Mouse (Mus musculus) stomach, postnatal 0 days (tissue): Measurements from ENCODE around the gene Chmp4b. TPM values are rescaled to one million over a fixed set of nuclear protein-coding genes. Genes with fewer than 3 reads are reported as not detected.

ENCODE experiments used
- ATAC-seq: fragments of 200-750 bp; cut with Nextera tagmentation; 2 replicates; pipeline ENCODE4 v1.8.0; 2017; ENCODE audit not compliant: low FRiP score, low TSS enrichment
- DNase-seq: peaks from one replicate; pipeline ENCODE4 v3.0.0-alpha.2; 2016; ENCODE audit warnings: low spot score
- H3K27ac ChIP-seq: fragments of 300-500 bp; sonication (generic); replicated peaks from 2 replicates; pipeline ENCODE4 v1.5.1; 2014; ENCODE audit warnings: mild to moderate bottlenecking, control low read depth
- H3K27me3 ChIP-seq: fragments of 300-500 bp; sonication (generic); 2 replicates; pipeline ENCODE4 v1.6.1; 2014; ENCODE audit warnings: low read length; ENCODE audit not compliant: control insufficient read depth, insufficient read depth
- H3K36me3 ChIP-seq: fragments of 300-500 bp; sonication (generic); 2 replicates; pipeline ENCODE4 v1.6.1; 2014; ENCODE audit warnings: low read length, mixed read lengths; ENCODE audit not compliant: control insufficient read depth, insufficient read depth
- H3K4me1 ChIP-seq: fragments of 300-500 bp; sonication (generic); replicated peaks from 2 replicates; pipeline ENCODE4 v1.6.1; 2014; ENCODE audit warnings: antibody characterized with exemption; ENCODE audit not compliant: control insufficient read depth, insufficient read depth
- H3K4me2 ChIP-seq: fragments of 300-500 bp; sonication (generic); replicated peaks from 2 replicates; pipeline ENCODE4 v1.6.1; 2014; ENCODE audit warnings: low read depth, mild to moderate bottlenecking, control low read depth, moderate library complexity
- H3K4me3 ChIP-seq: fragments of 300-500 bp; sonication (generic); 2 replicates; pipeline ENCODE4 v1.5.1; 2014; ENCODE audit warnings: low read depth, low read length, control low read depth
- H3K9ac ChIP-seq: fragments of 300-500 bp; sonication (generic); 2 replicates; pipeline ENCODE4 v1.6.1; 2014; ENCODE audit warnings: mild to moderate bottlenecking, low read length, control low read depth, mixed read lengths
- H3K9me3 ChIP-seq: fragments of 300-500 bp; sonication (generic); 2 replicates; pipeline ENCODE4 v1.6.1; 2016; ENCODE audit warnings: low read length; ENCODE audit not compliant: control insufficient read depth
- CTCF ChIP-seq: IDR thresholded peaks from 2 replicates; pipeline ENCODE4 v1.5.1; 2016; ENCODE audit warnings: antibody characterized with exemption, low read depth, mild to moderate bottlenecking, moderate library complexity
- EP300 ChIP-seq: optimal IDR thresholded peaks from 2 replicates; pipeline ENCODE3; 2016; ENCODE audit warnings: antibody characterized with exemption
- WGBS: fragments of 180-500 bp; shearing (Covaris S2); extraction: QIAGEN DNeasy Blood & Tissue Kit; methylation state at CpG from one replicate; pipeline ENCODE4 v1.1.7; 2014; 5-methylcytosine and 5-hydroxymethylcytosine counted together
- polyA plus RNA-seq: library from polyadenylated mRNA; unstranded; fragments of >200 nt; fragmentation: Nextera tagmentation; extraction: Ambion mirVana; gene quantifications from 2 replicates; pipeline ENCODE4 v1.2.1, GENCODE M21; 2015

The Chmp4b gene
- polyA plus RNA-seq, 1 experiment from 2014 or later: 42.7 TPM

DNA sequence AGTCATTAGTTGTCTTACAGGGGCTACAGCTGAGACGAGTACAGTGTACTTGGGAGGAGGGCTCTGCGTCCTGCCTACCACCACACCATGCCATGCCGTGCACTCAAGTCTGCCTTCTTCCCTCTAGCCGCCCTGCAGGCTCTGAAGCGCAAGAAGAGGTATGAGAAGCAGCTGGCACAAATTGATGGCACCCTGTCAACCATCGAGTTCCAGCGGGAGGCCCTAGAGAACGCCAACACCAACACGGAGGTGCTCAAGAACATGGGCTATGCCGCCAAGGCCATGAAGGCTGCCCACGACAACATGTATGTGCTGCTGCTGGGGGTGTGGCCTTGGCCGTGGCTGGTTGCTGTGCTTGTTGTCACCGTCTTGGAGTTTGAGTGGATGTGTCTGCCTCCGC is 37.9 kb downstream of the Chmp4b start:
- Histone ChIP-seq H3K4me1 (no peaks in the 10 kb centered on the region; the same call in 1 of the 2 replicates), H3K9me3 (no peaks in the 10 kb centered on the region), H3K9ac (no peak overlapping the region), H3K4me2 (no peak overlapping the region), H3K27me3 (no peaks in the 10 kb centered on the region), H3K36me3 (peaks cover 11% of the 10 kb centered on the region; the same call in 1 of the 2 replicates), H3K4me3 (no peak overlapping the region), H3K27ac (no peak overlapping the region)
- WGBS: 90% methylated on average over 14 of the region's 14 CpGs
- TF ChIP-seq CTCF (no peak), EP300 (no peak)
- ATAC-seq (no peak), DNase-seq (no peak)

DNA sequence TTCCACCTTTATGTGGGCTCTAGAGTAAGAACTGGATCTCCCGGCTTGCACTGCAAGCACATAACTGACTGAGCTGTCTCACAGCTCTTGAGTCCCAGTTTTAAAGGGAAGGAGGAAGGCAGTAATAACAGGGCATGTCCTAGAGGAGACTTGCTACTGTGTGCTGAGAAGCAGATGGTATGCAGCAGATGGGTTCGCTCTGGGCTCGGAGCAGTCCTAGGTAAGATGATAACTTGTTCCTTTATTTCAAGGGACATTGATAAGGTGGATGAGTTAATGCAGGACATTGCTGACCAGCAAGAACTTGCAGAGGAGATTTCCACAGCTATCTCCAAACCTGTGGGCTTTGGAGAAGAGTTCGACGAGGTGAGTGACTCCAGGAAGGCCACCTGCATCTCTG is 39.5 kb downstream of the Chmp4b start:
- no peak overlapping the region for H3K4me3 ChIP-seq
- ATAC-seq (no peak), DNase-seq (no peak)
- 92% methylated on average over 5 of the region's 5 CpGs for WGBS
- H3K36me3 ChIP-seq: peaks cover 18% of the 10 kb centered on the region
- no peak overlapping the region for H3K9ac ChIP-seq
- H3K4me2 ChIP-seq: no peak overlapping the region
- no peaks in the 10 kb centered on the region; the same call in 1 of the 2 replicates for H3K4me1 ChIP-seq
- no peak overlapping the region for H3K27ac ChIP-seq
- no peaks in the 10 kb centered on the region for H3K27me3 ChIP-seq
- no peaks in the 10 kb centered on the region for H3K9me3 ChIP-seq
- TF ChIP-seq CTCF (no peak), EP300 (no peak)

DNA sequence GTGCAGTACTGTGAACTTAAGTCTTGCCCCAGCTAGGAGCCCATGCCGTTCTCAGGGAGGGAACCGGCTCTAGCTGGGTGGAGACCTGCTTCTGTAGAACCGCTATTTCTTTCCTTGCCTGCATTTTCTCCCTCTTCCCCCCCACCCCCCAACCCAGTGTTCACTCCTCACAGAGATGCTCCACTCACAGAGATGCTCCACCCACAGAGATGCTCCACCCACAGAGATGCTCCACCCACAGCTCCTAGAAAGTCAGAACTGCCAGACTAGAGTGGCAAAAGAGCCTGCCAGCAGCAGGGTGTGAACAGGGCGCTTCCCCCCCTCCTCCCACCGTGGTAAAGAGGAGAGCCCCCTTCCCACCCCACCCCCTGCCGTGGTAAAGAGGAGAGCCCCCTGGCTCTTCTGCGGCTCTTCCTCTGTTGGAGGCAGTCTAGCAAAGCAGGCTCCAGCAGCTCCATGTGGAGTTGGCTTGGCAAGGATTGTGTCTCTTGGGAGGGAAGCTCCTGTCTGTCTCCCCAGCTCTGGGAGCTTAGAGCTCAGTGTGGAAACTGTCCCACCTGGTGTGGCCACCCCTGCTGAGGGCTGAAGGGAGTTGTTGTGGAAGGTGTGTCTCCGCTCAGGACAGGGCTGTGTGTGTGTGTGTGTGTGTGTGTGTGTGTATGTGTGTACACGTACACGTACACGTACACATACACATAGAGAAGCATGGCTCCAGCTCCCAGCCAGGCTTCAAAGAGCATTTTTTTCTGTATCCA is 41.9 kb downstream of the Chmp4b start:
- Histone ChIP-seq H3K4me2 (peak overlapping the region; percentile 14; the same call in 1 of the 2 replicates), H3K27me3 (no peaks in the 10 kb centered on the region), H3K9ac (0 out of 2 replicates have a peak overlapping the region, but pooled peaks have one; percentile 2), H3K4me1 (no peaks in the 10 kb centered on the region), H3K36me3 (peaks cover 23% of the 10 kb centered on the region), H3K9me3 (no peaks in the 10 kb centered on the region), H3K27ac (peak overlapping the region; percentile 75), H3K4me3 (no peak overlapping the region)
- ATAC-seq (peak; percentile 54), DNase-seq (no peak)
- no peak for TF ChIP-seq CTCF
- TF ChIP-seq EP300: no peak
- 51% methylated on average over 9 of the region's 11 CpGs for WGBS

DNA sequence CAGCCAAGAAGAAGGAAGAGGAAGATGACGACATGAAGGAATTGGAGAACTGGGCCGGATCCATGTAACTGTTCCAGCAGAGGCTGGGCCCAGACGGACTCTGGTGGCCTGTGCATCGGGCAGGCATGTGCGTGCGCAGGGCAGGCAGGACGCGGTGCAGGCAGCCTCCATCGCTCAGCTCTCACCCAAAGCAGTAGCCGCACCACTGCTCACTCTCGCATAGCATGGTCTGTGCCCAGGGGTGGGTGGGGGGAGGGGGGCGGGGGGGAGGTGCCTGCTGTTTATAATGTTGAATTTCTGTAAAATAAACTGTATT is 42.4 kb downstream of the Chmp4b start:
- H3K36me3 ChIP-seq: peaks cover 23% of the 10 kb centered on the region
- DNase-seq (no peak), ATAC-seq (peak; percentile 73)
- peak overlapping the region; percentile 20; the same call in 1 of the 2 replicates for H3K4me2 ChIP-seq
- H3K4me1 ChIP-seq: no peaks in the 10 kb centered on the region
- H3K9me3 ChIP-seq: no peaks in the 10 kb centered on the region
- no peak overlapping the region; the same call in 1 of the 2 replicates for H3K27ac ChIP-seq
- H3K27me3 ChIP-seq: no peaks in the 10 kb centered on the region
- H3K9ac ChIP-seq: no peak overlapping the region
- 56% methylated on average over 11 of the region's 12 CpGs for WGBS
- TF ChIP-seq CTCF: no peak
- no peak for TF ChIP-seq EP300
- H3K4me3 ChIP-seq: no peak overlapping the region

DNA sequence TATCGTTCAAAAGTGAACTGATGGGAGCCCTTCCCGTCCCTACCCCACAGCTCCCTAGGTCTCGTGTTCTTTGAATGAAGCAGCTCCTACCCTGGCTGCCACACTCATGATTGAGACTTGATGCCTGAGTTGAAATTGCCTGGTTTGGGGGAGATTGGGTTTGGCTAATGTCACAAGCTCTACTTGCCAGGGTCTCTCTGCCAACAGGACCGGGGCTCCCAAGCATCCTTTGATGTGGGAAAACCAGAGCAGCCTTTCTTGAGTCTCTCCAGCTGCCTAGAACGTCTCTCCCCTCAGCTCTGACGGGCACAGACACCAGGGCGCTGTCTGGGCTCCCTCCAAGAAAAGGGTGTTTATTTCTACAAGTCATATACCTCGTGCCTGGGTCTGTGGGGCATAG is 44.2 kb downstream of the Chmp4b start:
- H3K4me2 ChIP-seq: no peak overlapping the region
- DNase-seq: no peak
- H3K36me3 ChIP-seq: peaks cover 20% of the 10 kb centered on the region
- no peaks in the 10 kb centered on the region for H3K9me3 ChIP-seq
- no peak overlapping the region for H3K9ac ChIP-seq
- H3K27me3 ChIP-seq: no peaks in the 10 kb centered on the region
- H3K4me1 ChIP-seq: no peaks in the 10 kb centered on the region
- H3K27ac ChIP-seq: no peak overlapping the region
- TF ChIP-seq EP300 (no peak), CTCF (no peak)
- ATAC-seq: no peak
- WGBS: 72% methylated on average over 8 of the region's 8 CpGs
- no peak overlapping the region for H3K4me3 ChIP-seq

DNA sequence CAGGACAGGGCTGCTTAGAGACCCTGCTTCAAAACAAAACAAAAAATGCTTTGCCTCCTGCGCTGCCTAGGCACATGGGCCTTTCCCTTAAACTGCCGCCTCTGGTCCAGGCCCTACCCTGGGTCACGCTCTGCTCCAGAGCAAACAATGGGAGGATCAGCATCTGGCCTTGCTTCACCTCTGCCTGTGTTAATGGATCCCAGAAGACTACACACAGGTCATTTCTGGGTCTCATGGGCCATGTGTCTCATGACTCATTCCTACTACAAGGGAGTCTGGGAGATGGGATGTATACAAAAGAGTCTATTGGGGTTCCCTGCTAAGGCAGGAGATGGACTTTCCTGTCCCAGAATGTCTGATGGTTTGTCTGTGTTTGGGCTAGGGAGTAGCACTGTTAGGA is 45.2 kb downstream of the Chmp4b start:
- Histone ChIP-seq H3K9me3 (no peaks in the 10 kb centered on the region), H3K4me3 (no peak overlapping the region), H3K27ac (no peak overlapping the region), H3K9ac (no peak overlapping the region), H3K4me2 (no peak overlapping the region), H3K27me3 (no peaks in the 10 kb centered on the region), H3K36me3 (peaks cover 20% of the 10 kb centered on the region), H3K4me1 (no peaks in the 10 kb centered on the region)
- 74% methylated on average over 3 of the region's 3 CpGs for WGBS
- TF ChIP-seq CTCF (no peak), EP300 (no peak)
- DNase-seq (no peak), ATAC-seq (no peak)
